Mouse (Mus musculus): ENCODE measurements at regions not wholly inside any gene's neighbourhood (a gene's known extent, or its start where the extent isn't known, plus 50 kb on each side); places are given as distances from the start of the nearest gene placed in this dataset.

DNA sequence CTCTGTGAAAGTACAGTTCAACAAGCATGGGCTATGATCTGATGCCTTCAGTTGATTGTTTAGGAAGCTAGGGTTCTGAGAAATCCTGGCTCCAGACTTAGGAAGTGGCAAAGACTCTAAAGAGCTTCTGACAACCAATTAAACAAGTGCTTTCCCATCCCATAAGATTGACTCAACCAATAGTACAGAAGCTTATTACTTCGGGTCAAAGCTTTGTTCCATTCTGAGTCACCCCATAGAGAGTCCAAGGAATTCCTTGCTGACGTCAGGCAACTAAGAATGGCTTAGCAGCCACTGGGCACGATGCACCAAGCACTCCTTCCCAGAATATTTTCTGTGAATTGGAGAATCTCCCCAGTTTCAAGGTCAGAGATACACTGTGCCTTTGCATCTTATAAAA, 59.0 kb upstream of the Ntm start:
- Histone ChIP-seq H3K4me1 (ENCODE audit: control insufficient read depth, insufficient read depth, low read length) (no peaks in the 10 kb centered on the region), H3K36me3 (ENCODE audit: control insufficient read depth, insufficient read depth, low read length) (no peaks in the 10 kb centered on the region), H3K27ac (ENCODE audit: insufficient read depth, low read depth, low read length) (no peak overlapping the region), H3K27me3 (replicated peaks; ENCODE audit: control insufficient read depth, insufficient read depth, low read length) (no peaks in the 10 kb centered on the region), H3K4me3 (ENCODE audit: insufficient read depth, low read depth, low read length) (no peak overlapping the region)
- no peak for DNase-seq
- TF ChIP-seq CTCF (conservative IDR thresholded peaks at IDR 0.05; ENCODE audit: insufficient read depth, insufficient read length, low read depth, low read length), result no peak
- TF ChIP-seq POLR2A (IDR thresholded peaks at IDR 0.05; ENCODE audit: low read depth, low read length), result no peak
- WGBS, result 71% methylated on average over 3 of the region's 3 CpGs

- no peaks in the 10 kb centered on the region for H3K4me1 ChIP-seq (ENCODE audit: control insufficient read depth, insufficient read depth, low read length)
- H3K4me3 ChIP-seq (ENCODE audit: insufficient read depth, low read depth, low read length), result no peak overlapping the region
- no peak overlapping the region for H3K27ac ChIP-seq (ENCODE audit: insufficient read depth, low read depth, low read length)
- DNase-seq, result no peak
- H3K27me3 ChIP-seq (replicated peaks; ENCODE audit: control insufficient read depth, insufficient read depth, low read length), result no peaks in the 10 kb centered on the region
- 53% methylated on average over 7 of the region's 7 CpGs for WGBS
- TF ChIP-seq POLR2A (IDR thresholded peaks at IDR 0.05; ENCODE audit: low read depth, low read length) (no peak), CTCF (conservative IDR thresholded peaks at IDR 0.05; ENCODE audit: insufficient read depth, insufficient read length, low read depth, low read length) (no peak)
- H3K36me3 ChIP-seq (ENCODE audit: control insufficient read depth, insufficient read depth, low read length), result no peaks in the 10 kb centered on the region
These were observed 62.3 kb upstream of the Ntm start for GRCm38 (mm10) chr9:30025275-30025674.

DNA sequence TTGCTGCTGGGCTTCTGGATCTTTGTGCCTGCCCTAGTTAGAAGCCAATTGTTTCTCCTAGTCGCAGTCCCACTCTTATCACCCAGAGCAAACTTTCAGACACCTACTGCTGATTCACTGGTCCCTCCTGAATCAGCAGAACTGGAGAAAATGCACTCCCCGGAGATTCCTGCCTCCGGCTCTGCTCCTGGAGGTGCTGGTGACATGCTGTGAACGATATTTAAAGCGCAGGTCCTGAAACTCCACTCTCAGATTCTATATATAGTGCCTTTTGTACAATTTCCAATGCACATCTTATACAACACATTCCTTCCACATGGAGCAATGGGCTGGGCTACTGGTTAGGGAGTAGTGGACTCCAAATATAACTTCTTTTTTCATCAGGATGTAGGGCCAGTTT, 64.0 kb upstream of the Ntm start:
- no peak for DNase-seq
- Histone ChIP-seq H3K27me3 (replicated peaks; ENCODE audit: control insufficient read depth, insufficient read depth, low read length) (no peaks in the 10 kb centered on the region), H3K36me3 (ENCODE audit: control insufficient read depth, insufficient read depth, low read length) (no peaks in the 10 kb centered on the region), H3K4me1 (ENCODE audit: control insufficient read depth, insufficient read depth, low read length) (no peaks in the 10 kb centered on the region), H3K27ac (ENCODE audit: insufficient read depth, low read depth, low read length) (no peak overlapping the region), H3K4me3 (ENCODE audit: insufficient read depth, low read depth, low read length) (no peak overlapping the region)
- TF ChIP-seq CTCF (conservative IDR thresholded peaks at IDR 0.05; ENCODE audit: insufficient read depth, insufficient read length, low read depth, low read length) (no peak), POLR2A (IDR thresholded peaks at IDR 0.05; ENCODE audit: low read depth, low read length) (no peak)
- WGBS, result 71% methylated on average over 5 of the region's 5 CpGs

GRCm38 (mm10) chr9:30040396-30040795, 77.5 kb upstream of the Ntm start:
- WGBS, result 32% methylated on average over 4 of the region's 4 CpGs
- Histone ChIP-seq H3K4me1 (ENCODE audit: control insufficient read depth, insufficient read depth, low read length) (no peaks in the 10 kb centered on the region), H3K36me3 (ENCODE audit: control insufficient read depth, insufficient read depth, low read length) (no peaks in the 10 kb centered on the region), H3K4me3 (ENCODE audit: insufficient read depth, low read depth, low read length) (no peak overlapping the region), H3K27me3 (replicated peaks; ENCODE audit: control insufficient read depth, insufficient read depth, low read length) (no peaks in the 10 kb centered on the region), H3K27ac (ENCODE audit: insufficient read depth, low read depth, low read length) (no peak overlapping the region)
- TF ChIP-seq POLR2A (IDR thresholded peaks at IDR 0.05; ENCODE audit: low read depth, low read length) (no peak), CTCF (conservative IDR thresholded peaks at IDR 0.05; ENCODE audit: insufficient read depth, insufficient read length, low read depth, low read length) (no peak)
- no peak for DNase-seq

DNA sequence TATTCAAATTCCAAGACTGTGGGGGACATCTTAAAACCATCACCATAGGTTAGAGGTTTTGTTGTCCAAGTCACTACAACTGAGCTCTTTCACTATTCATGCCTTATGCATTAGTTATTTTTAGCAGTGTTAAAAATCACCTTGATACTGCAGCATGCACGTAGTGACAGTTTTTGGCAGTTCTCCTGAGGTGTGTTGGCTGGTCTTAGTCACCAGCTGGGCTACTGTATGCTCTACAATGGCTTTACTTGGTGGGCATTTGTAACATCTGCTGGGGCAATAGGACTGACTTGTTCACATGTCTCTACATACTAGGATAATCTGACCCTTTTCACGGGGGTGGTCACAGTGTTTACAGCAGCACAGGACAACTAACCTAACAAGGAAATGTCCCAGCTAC, 101.6 kb upstream of the Ntm start:
- DNase-seq, result no peak
- 77% methylated on average over 2 of the region's 2 CpGs for WGBS
- Histone ChIP-seq H3K4me1 (ENCODE audit: control insufficient read depth, insufficient read depth, low read length) (no peaks in the 10 kb centered on the region), H3K36me3 (ENCODE audit: control insufficient read depth, insufficient read depth, low read length) (no peaks in the 10 kb centered on the region), H3K27ac (ENCODE audit: insufficient read depth, low read depth, low read length) (no peak overlapping the region), H3K4me3 (ENCODE audit: insufficient read depth, low read depth, low read length) (no peak overlapping the region), H3K27me3 (replicated peaks; ENCODE audit: control insufficient read depth, insufficient read depth, low read length) (no peaks in the 10 kb centered on the region)
- TF ChIP-seq CTCF (conservative IDR thresholded peaks at IDR 0.05; ENCODE audit: insufficient read depth, insufficient read length, low read depth, low read length) (no peak), POLR2A (IDR thresholded peaks at IDR 0.05; ENCODE audit: low read depth, low read length) (no peak)

DNA sequence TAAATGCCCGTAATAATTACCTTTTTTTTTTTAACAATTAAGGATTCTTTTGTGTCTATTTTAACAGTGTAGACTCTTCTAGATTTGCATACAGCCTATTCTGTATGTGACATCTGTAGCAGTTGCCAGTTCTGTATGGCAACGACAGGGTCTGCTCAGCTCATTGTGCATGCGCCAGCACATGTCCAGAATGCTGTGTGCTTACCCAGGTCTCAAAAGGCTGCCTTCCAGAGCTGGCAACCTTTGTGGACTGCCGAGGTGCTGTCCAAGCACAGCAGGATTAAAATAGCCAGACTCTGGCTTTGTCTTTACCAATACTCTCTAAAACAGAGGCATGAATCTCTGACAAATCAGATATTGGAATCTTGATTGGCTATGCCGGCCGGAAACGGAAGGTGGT, 105.0 kb upstream of the Ntm start:
- Histone ChIP-seq H3K4me3 (ENCODE audit: insufficient read depth, low read depth, low read length) (no peak overlapping the region), H3K27ac (ENCODE audit: insufficient read depth, low read depth, low read length) (no peak overlapping the region), H3K27me3 (replicated peaks; ENCODE audit: control insufficient read depth, insufficient read depth, low read length) (no peaks in the 10 kb centered on the region), H3K36me3 (ENCODE audit: control insufficient read depth, insufficient read depth, low read length) (no peaks in the 10 kb centered on the region), H3K4me1 (ENCODE audit: control insufficient read depth, insufficient read depth, low read length) (no peaks in the 10 kb centered on the region)
- no peak for DNase-seq
- TF ChIP-seq POLR2A (IDR thresholded peaks at IDR 0.05; ENCODE audit: low read depth, low read length) (no peak), CTCF (conservative IDR thresholded peaks at IDR 0.05; ENCODE audit: insufficient read depth, insufficient read length, low read depth, low read length) (no peak)
- whole genome bisulfite sequencing, result 79% methylated on average over 7 of the region's 7 CpGs

DNA sequence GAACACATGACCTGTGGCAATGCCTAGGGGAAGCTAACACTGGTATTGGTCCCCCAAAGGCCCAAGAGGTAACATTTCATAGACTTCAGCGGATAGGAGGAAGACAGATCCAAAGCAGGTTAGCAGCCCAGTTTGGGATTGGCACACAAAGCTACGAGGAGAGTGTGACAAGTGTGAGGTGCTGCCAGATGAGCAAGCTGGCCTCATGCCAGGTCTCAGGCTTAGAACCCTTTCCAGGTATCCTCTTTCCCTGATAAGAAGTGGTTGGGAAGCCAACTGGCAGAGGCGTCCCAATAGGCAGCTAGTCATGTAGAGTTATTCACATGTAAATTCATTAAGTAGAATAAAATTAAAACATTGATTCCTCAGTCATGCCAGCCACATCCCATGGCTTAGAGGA, 112.3 kb upstream of the Ntm start:
- WGBS, result 87% methylated on average over 3 of the region's 3 CpGs
- Histone ChIP-seq H3K27me3 (replicated peaks; ENCODE audit: control insufficient read depth, insufficient read depth, low read length) (no peaks in the 10 kb centered on the region), H3K4me1 (ENCODE audit: control insufficient read depth, insufficient read depth, low read length) (no peaks in the 10 kb centered on the region), H3K4me3 (ENCODE audit: insufficient read depth, low read depth, low read length) (no peak overlapping the region), H3K36me3 (ENCODE audit: control insufficient read depth, insufficient read depth, low read length) (no peaks in the 10 kb centered on the region), H3K27ac (ENCODE audit: insufficient read depth, low read depth, low read length) (no peak overlapping the region)
- TF ChIP-seq CTCF (conservative IDR thresholded peaks at IDR 0.05; ENCODE audit: insufficient read depth, insufficient read length, low read depth, low read length) (no peak), POLR2A (IDR thresholded peaks at IDR 0.05; ENCODE audit: low read depth, low read length) (no peak)
- no peak for DNase-seq

DNA sequence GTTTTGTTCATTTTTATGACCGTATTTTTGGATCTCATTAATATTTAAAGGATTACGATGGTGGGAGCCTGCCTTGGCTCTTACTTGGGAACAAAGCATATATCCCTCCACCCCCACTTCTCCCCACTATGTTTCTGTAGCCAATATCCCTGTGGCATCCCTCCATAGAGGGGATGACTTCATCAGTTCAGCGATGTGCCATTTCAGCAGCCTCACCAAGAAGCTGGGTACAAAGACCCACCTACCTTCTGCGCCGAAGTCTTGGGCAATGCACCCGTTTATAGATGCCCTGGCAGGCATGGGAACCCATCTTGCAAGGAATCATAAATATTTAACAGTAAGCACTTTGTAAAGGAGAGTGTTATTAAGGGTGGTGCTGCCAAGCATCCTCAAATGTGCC, 113.1 kb upstream of the Ntm start:
- Histone ChIP-seq H3K4me3 (ENCODE audit: insufficient read depth, low read depth, low read length) (no peak overlapping the region), H3K27me3 (replicated peaks; ENCODE audit: control insufficient read depth, insufficient read depth, low read length) (no peaks in the 10 kb centered on the region), H3K4me1 (ENCODE audit: control insufficient read depth, insufficient read depth, low read length) (no peaks in the 10 kb centered on the region), H3K36me3 (ENCODE audit: control insufficient read depth, insufficient read depth, low read length) (no peaks in the 10 kb centered on the region), H3K27ac (ENCODE audit: insufficient read depth, low read depth, low read length) (no peak overlapping the region)
- TF ChIP-seq CTCF (conservative IDR thresholded peaks at IDR 0.05; ENCODE audit: insufficient read depth, insufficient read length, low read depth, low read length), result no peak
- DNase-seq, result no peak
- 87% methylated on average over 6 of the region's 6 CpGs for WGBS

Data from kidney, adult 2 months (tissue).